Mouse (Mus musculus): ENCODE data around the gene Lmna. TPM values are rescaled to one million over a fixed set of nuclear protein-coding genes. Genes with fewer than 3 reads are reported as not detected.
A peak's percentile ranks its signal among the peaks of the same experiment; 100 is the strongest.

The Lmna gene
- 401 TPM for polyA plus RNA-seq (2021)

DNA sequence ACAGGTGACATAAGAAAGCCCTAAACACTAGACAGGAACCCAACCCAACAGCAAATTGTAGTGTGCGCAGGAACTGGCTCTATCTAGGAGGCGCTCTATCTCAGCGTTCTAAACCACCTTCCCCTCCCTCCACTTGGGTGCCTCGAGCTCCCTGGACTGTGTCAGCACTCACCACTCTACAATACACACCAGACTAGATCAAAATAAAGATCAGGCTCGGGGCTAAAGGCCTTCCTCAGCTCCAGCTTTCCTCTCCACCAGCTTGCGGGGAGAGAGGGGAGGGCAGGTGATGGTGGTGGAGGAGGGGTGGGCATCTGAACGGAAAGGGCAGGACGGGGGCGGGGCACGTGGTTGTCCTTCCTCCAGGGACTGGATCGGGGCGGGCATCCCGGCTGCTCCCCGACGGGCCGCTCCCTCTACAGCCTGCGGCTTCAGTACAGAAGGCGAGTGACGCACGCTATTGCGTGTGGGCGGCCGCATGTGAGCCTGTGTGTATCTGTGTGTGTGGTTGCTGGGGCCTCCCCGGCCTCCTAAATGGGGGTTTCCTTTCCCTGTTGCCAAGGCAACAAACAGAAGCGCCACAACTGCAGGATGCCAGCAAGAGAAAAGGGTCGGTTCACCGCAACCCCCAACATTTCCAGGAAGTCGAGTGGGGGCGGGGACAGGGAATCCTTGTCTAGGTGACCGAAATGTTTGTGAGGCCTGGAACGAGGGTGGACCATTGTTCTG lies at the start of gene Lmna:
Lmna (minus strand) TSS at position 265 of the 729 bp plus-strand sequence.
- in situ Hi-C loops (cut with MboI; ENCODE audit: low pct_unique_long_range_greater_than_20kb), result no loop called here
- ATAC-seq, result peak; percentile 84
- CTCF ChIA-PET, result interaction anchor here (0.7 to 23.7 kb wide), 6 partner anchors 9 to 103 kb away, joined by 3 to 484 read pairs (median 4); no protein-coding TSS in a partner anchor
- no peaks in the 10 kb centered on the region for H3K27me3 ChIP-seq
- DNase-seq (ENCODE audit: low read depth, low spot score), result peak; percentile 94
- no peak for TF ChIP-seq CTCF (IDR thresholded peaks at IDR 0.05)
- POLR2A ChIA-PET, result interaction anchor here (0.6 to 2.6 kb wide), 10 partner anchors 8 to 51 kb away, joined by 3 to 9 read pairs (median 3); no protein-coding TSS in a partner anchor

DNA sequence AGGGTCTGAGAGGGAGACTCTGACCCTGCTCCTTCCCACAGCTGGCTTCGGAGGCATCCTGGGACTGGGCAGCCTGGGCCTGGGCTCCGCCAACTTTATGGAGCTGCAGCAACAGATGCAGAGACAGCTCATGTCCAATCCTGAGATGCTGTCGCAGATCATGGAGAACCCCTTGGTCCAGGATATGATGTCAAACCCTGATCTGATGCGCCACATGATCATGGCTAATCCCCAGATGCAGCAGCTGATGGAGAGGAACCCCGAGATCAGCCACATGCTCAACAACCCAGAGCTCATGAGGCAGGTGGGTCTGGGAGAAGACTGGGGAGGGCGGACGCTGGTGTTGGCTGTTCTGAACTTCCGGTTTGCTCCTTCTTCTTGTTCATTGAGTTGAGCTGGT lies 46.9 kb upstream of the Lmna start:
- no peak for ATAC-seq
- TF ChIP-seq CTCF (IDR thresholded peaks at IDR 0.05), result no peak
- DNase-seq (ENCODE audit: low read depth, low spot score), result no peak
- in situ Hi-C loops (cut with MboI; ENCODE audit: low pct_unique_long_range_greater_than_20kb), result no loop called here
- H3K27me3 ChIP-seq, result no peaks in the 10 kb centered on the region
- POLR2A ChIA-PET, result interaction anchor here (1.0 to 1.3 kb wide), 2 partner anchors 30 to 36 kb away, joined by 3 to 4 read pairs; no protein-coding TSS in a partner anchor
- CTCF ChIA-PET, result interaction anchor here (1.7 kb wide), 1 partner anchor 12 kb away, joined by 6 read pairs; no protein-coding TSS in a partner anchor

DNA sequence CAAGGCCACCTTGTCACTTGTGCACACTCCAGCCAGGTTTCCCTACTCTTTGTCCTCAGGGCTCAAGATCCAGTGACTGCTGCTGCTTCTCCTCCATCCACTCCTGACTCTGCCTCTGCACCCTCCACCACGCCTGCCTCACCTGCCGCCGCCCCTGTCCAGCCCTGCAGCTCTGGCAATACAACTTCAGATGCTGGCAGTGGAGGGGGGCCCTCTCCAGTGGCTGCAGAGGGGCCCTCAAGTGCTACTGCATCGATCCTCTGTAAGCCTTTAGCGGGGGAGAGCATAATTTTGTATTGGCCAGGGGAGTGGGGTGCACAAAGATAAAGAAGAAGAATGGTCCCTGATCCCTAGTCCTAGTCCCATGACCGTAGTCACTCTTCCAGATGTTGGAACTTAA lies 46.0 kb upstream of the Lmna start:
- DNase-seq (ENCODE audit: low read depth, low spot score) (no peak), ATAC-seq (no peak)
- no peak for TF ChIP-seq CTCF (IDR thresholded peaks at IDR 0.05)
- ChIA-PET CTCF (interaction anchor here (1.2 to 1.9 kb wide), 3 partner anchors 11 to 158 kb away, joined by 3 to 8 read pairs (median 6); no protein-coding TSS in a partner anchor), POLR2A (interaction anchor here (4.9 kb wide), 1 partner anchor 8 kb away, joined by 35 read pairs; no protein-coding TSS in a partner anchor)
- H3K27me3 ChIP-seq, result no peaks in the 10 kb centered on the region
- in situ Hi-C loops (cut with MboI; ENCODE audit: low pct_unique_long_range_greater_than_20kb), result no loop called here

DNA sequence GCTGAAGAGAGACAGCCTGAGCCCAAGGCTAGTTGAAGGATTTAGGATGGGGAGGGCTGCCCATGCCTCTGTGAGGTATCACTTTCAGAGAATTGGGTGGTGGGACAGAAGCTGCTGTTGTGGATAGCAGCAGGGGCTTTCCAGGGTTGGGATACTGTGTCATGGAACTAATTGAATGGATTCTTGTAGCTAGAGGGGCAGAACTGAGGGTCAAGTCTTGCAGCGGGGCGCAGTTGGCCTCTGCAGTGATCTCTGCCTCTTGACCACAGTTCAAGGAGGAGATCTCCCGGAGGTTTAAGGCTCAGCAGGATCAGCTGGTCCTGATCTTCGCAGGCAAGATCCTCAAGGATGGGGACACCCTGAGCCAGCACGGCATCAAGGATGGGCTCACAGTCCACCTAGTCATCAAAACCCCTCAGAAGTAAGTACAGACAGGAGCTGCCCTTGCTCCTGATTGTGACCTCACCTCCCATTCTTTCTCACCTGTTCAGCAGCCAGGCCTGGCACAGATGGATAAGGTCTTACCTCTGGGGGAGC lies 45.4 kb upstream of the Lmna start:
- ChIA-PET CTCF (interaction anchor here (0.7 to 4.5 kb wide), 9 partner anchors 8 to 159 kb away, joined by 3 to 29 read pairs (median 6); no protein-coding TSS in a partner anchor), POLR2A (interaction anchor here (0.7 to 4.9 kb wide), 7 partner anchors 8 to 78 kb away, joined by 3 to 35 read pairs (median 4); partner anchors contain the start of gene Mex3a)
- ATAC-seq (no peak), DNase-seq (ENCODE audit: low read depth, low spot score) (no peak)
- no peaks in the 10 kb centered on the region for H3K27me3 ChIP-seq
- in situ Hi-C loops (cut with MboI; ENCODE audit: low pct_unique_long_range_greater_than_20kb), result no loop called here
- TF ChIP-seq CTCF (IDR thresholded peaks at IDR 0.05), result no peak

DNA sequence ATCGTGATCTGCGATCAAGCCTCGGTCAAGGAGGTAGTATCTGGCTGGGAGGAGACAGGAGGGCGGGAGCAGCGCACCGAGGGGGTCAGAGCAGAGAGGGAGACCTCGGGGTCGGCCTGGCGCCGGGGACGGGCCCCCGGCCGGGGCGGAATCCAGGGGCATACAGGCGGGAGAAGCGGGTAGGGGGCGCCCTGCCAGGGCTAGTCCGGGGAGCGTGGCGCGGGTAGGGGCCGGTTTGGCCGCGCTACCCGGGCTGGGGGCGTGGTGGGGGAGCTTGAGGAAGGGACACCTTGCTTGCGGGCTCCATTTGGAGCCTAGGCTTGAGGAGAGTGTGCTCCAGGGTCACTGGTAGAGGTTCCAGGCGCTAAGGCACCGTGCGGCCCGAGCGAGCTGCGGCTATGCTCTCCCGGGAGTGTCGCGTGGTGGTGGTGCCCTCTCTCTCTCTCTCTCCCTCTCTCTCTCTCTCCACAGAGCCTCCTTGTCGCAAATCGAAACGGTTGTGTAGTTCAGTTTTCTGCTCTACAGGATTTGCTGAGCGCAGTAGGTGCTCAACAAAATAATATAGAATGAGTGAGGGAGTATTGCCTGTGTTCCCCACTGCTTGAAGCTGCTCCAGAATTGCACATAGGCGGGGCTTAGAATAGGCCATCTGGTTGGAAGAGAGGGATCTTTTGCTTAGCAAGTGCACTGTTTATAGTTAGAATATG lies 44.3 kb upstream of the Lmna start:
- in situ Hi-C loops (cut with MboI; ENCODE audit: low pct_unique_long_range_greater_than_20kb), result no loop called here
- CTCF ChIA-PET, result interaction anchor here (0.7 to 4.5 kb wide), 13 partner anchors 9 to 160 kb away, joined by 3 to 29 read pairs (median 3); no protein-coding TSS in a partner anchor
- POLR2A ChIA-PET, result interaction anchor here (0.6 to 4.9 kb wide), 11 partner anchors 9 to 86 kb away, joined by 3 to 35 read pairs (median 4); partner anchors contain the start of gene Mex3a
- no peak for DNase-seq (ENCODE audit: low read depth, low spot score)
- ATAC-seq, result no peak
- H3K27me3 ChIP-seq, result no peaks in the 10 kb centered on the region
- no peak for TF ChIP-seq CTCF (IDR thresholded peaks at IDR 0.05)

DNA sequence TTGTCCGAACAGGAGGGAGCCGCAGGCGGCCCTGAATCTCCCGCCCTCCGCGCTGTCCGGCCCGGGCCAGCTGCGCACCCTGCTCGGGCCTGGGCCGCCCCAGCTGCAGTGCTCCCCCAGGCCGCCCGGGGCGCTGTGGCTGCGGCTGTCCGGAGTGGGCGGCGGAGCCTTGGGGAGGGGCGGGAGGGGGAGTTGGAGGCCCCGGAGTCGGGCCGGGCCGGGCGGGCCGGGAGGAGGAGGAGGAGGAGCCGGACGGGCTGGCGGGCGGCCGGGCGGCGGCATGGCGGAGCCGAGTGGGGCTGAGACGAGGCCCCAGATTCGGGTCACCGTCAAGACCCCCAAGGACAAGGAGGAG lies 43.7 kb upstream of the Lmna start, which contains the start of gene Ubqln4:
Ubqln4 (plus strand) TSS at position 234 of the 355 bp plus-strand sequence.
- in situ Hi-C loops (cut with MboI; ENCODE audit: low pct_unique_long_range_greater_than_20kb), result no loop called here
- ChIA-PET POLR2A (interaction anchor here (0.8 to 4.9 kb wide), 6 partner anchors 10 to 38 kb away, joined by 3 to 35 read pairs (median 6); no protein-coding TSS in a partner anchor), CTCF (interaction anchor here (1.5 to 4.5 kb wide), 4 partner anchors 9 to 39 kb away, joined by 4 to 29 read pairs (median 8); no protein-coding TSS in a partner anchor)
- no peaks in the 10 kb centered on the region for H3K27me3 ChIP-seq
- TF ChIP-seq CTCF (IDR thresholded peaks at IDR 0.05), result no peak
- peak; percentile 84 for ATAC-seq
- DNase-seq (ENCODE audit: low read depth, low spot score), result peak; percentile 63

DNA sequence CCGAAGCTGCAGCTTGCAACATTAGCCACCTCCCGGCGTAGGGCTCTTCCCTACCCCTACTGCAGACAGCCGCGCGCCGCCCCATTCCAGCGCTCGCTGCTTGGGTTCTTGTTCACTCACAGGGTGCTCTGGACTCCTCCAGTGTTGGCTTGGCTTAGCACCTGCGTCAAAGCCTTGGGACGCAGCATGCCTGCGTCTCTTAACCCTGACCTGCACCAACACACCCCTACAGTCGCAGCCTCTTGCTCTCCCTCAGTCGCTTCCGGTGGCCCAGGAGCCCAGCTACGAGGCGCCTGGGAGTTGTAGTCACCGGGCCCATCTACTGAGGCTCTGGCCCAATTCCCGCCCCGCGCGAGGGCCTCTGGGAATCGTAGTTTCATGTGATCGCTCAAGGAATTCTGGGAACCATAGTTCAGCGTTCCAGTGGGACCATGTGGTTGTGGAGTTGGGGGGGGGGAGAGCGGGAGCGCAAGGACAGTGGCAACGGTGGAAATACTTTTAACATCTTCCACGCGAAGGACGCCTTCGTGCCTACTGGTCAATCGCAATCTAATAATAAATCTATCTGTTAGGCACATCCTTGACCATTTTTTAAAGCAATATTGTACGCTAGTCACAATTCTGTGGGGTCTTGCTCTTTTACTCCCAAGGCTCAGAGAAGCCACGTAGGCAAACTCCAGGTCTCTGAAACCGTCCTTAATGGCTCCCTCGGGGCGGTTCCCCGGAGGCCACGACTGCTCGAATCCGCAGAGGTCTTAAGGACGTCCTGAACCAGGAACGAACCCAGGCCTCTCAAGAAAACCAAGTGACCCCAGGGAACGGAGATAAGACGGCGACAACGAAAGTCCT lies 43.1 kb upstream of the Lmna start, which contains the start of gene Lamtor2:
Lamtor2 (minus strand) TSS at position 399 of the 849 bp plus-strand sequence.
- CTCF ChIA-PET, result interaction anchor here (1.1 to 4.5 kb wide), 4 partner anchors 10 to 69 kb away, joined by 3 to 29 read pairs (median 5); no protein-coding TSS in a partner anchor
- H3K27me3 ChIP-seq, result no peaks in the 10 kb centered on the region
- in situ Hi-C loops (cut with MboI; ENCODE audit: low pct_unique_long_range_greater_than_20kb), result no loop called here
- ATAC-seq (peak; percentile 86), DNase-seq (ENCODE audit: low read depth, low spot score) (peak; percentile 98)
- no peak for TF ChIP-seq CTCF (IDR thresholded peaks at IDR 0.05)
- POLR2A ChIA-PET, result interaction anchor here (0.6 to 4.9 kb wide), 7 partner anchors 10 to 206 kb away, joined by 3 to 35 read pairs (median 3); no protein-coding TSS in a partner anchor

DNA sequence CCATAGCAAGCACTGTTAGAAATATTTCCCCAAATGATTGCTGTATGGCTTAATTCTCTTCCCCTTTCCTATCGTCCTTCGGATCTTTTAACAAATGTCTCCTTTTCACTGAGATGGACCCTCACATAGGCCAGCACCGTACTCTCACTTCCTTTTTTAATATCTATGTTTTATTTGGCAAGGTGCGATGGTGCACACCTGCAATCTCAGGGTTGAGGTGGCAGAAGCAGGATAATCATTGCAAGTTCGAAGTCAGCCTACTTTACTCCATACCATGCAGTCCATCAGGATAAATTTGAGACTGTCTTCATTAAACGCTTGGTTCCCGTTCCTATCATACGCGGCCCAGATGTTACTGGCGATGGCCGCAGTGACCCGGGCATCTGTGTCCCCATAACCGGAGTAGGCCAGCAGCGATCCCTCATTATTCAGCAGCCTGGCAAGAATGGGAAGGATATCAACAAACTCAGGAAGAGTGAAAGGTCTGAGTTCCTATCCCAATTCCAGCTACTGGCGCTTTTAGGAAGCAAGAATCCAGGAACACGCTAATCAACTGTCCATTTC lies 42.4 kb upstream of the Lmna start:
- TF ChIP-seq CTCF (IDR thresholded peaks at IDR 0.05), result no peak
- DNase-seq (ENCODE audit: low read depth, low spot score) (no peak), ATAC-seq (no peak)
- no peaks in the 10 kb centered on the region for H3K27me3 ChIP-seq
- in situ Hi-C loops (cut with MboI; ENCODE audit: low pct_unique_long_range_greater_than_20kb), result no loop called here
- ChIA-PET POLR2A (interaction anchor here (0.6 to 4.9 kb wide), 4 partner anchors 9 to 205 kb away, joined by 3 to 35 read pairs (median 4); no protein-coding TSS in a partner anchor), CTCF (interaction anchor here (1.0 to 4.5 kb wide), 4 partner anchors 11 to 68 kb away, joined by 3 to 29 read pairs (median 4); no protein-coding TSS in a partner anchor)
